Mouse (Mus musculus): ENCODE measurements around the gene Btbd17.

- no peak for TF ChIP-seq CTCF (IDR thresholded peaks at IDR 0.05; ENCODE audit: low read depth)
- TF ChIP-seq EP300 (IDR thresholded peaks at IDR 0.05; ENCODE audit: low read depth) = no peak
These were observed 23.4 kb upstream of the Btbd17 start for GRCm38 (mm10) chr11:114819110-114819509.
